24 mouse cellular contexts compared by ENCODE assay signal in the genomic region with DNA sequence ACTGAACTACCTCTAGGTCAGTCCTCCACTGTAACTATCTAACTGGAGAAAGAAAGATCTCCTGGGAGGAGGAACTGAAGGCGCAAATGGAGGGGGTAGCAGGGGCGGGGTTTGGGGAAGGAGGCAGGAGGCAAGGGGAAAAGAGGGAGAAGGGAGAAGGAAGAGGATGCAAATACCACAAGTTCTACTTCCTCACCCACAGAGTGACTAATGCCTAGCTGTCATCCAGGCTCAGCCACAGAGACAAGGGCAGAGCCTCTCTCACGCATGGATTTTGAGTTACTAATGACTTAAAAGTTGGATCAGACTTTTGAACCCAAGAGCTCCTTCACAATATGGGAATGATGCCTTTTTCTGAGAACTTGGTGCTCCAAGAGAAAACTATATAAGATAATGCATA. TPM values are rescaled to one million over a fixed set of nuclear protein-coding genes. Genes with fewer than 3 reads are reported as not detected.
DNase-seq lines count a peak whose midpoint lies in the region; ATAC-seq lines count a peak whose summit lies in the region.
"Had no signal": no experiment of that assay in that cellular context is flagged by ENCODE, and none has a peak within 500 bp of the region (broad histone marks: within the 10 kb centered on the region; RNA-seq: fewer than 3 reads in every experiment).

No protein-coding gene starts in this region.

- ATAC-seq in megakaryocyte, adult 5-6 weeks (ENCODE audit: poor library complexity, severe bottlenecking), result peak; percentile 89
- no peak for ATAC-seq in midbrain, embryonic 14.5 days (ENCODE audit: low FRiP score, low TSS enrichment)
- ATAC-seq in forebrain, embryonic 12.5 days (ENCODE audit: low FRiP score), result no peak
- ATAC-seq: forebrain, embryonic 16.5 days; hindbrain, embryonic 16.5 days; inflammation-experienced regulatory T-cells, adult 6 months; intestine, postnatal 0 days had no signal

- no peaks in the 10 kb centered on the region for H3K27me3 ChIP-seq in midbrain, embryonic 14.5 days (ENCODE audit: control insufficient read depth, insufficient read depth, low read length)
- no peaks in the 10 kb centered on the region for H3K27me3 ChIP-seq in forebrain, embryonic 12.5 days
- H3K27me3 ChIP-seq: embryonic facial prominence, embryonic 15.5 days; heart, embryonic 13.5 days; hindbrain, embryonic 12.5 days had no signal

- H3K27ac ChIP-seq in midbrain, embryonic 14.5 days (replicated peaks; ENCODE audit: low read depth, low read length), result no peak overlapping the region
- H3K27ac ChIP-seq in forebrain, embryonic 12.5 days, result no peak overlapping the region
- H3K27ac ChIP-seq: embryonic facial prominence, embryonic 15.5 days; forebrain, embryonic 10.5 days; heart, embryonic 13.5 days; hindbrain, embryonic 12.5 days had no signal

- H3K36me3 ChIP-seq in midbrain, embryonic 14.5 days (ENCODE audit: control insufficient read depth, insufficient read depth, low read length), result peaks cover 16% of the 10 kb centered on the region
- H3K36me3 ChIP-seq in forebrain, embryonic 12.5 days (replicated peaks), result peaks cover 25% of the 10 kb centered on the region
- H3K36me3 ChIP-seq: embryonic facial prominence, embryonic 15.5 days had no signal

- H3K4me2 ChIP-seq in midbrain, embryonic 14.5 days (ENCODE audit: low read length), result no peak overlapping the region
- no peak overlapping the region for H3K4me2 ChIP-seq in forebrain, embryonic 12.5 days
- H3K4me2 ChIP-seq: embryonic facial prominence, embryonic 15.5 days; heart, embryonic 13.5 days; hindbrain, embryonic 12.5 days had no signal

- H3K9ac ChIP-seq in midbrain, embryonic 14.5 days (replicated peaks; ENCODE audit: low read length), result no peak overlapping the region
- no peak overlapping the region for H3K9ac ChIP-seq in forebrain, embryonic 12.5 days
- H3K9ac ChIP-seq: embryonic facial prominence, embryonic 15.5 days; heart, embryonic 13.5 days; hindbrain, embryonic 12.5 days had no signal

- WGBS in midbrain, embryonic 14.5 days, result 49% methylated on average over 3 of the region's 3 CpGs
- WGBS in forebrain, embryonic 12.5 days, result 44% methylated on average over 3 of the region's 3 CpGs

- H3K9me3 ChIP-seq in midbrain, embryonic 14.5 days (ENCODE audit: control insufficient read depth, low read length), result no peaks in the 10 kb centered on the region
- H3K9me3 ChIP-seq in forebrain, embryonic 12.5 days, result no peaks in the 10 kb centered on the region
- H3K9me3 ChIP-seq: embryonic facial prominence, embryonic 15.5 days; forebrain, embryonic 10.5 days; heart, embryonic 13.5 days; hindbrain, embryonic 12.5 days had no signal

- H3K4me1 ChIP-seq in midbrain, embryonic 14.5 days (ENCODE audit: control insufficient read depth, insufficient read depth, low read length), result no peaks in the 10 kb centered on the region
- no peaks in the 10 kb centered on the region for H3K4me1 ChIP-seq in forebrain, embryonic 12.5 days
- H3K4me1 ChIP-seq: embryonic facial prominence, embryonic 15.5 days; heart, embryonic 13.5 days had no signal

- DNase-seq in 416B (ENCODE audit: low read depth), result peak; percentile 53
- peak; percentile 22 for DNase-seq in brain, adult 2 months (ENCODE audit: low read depth, low spot score)
- no peak for DNase-seq in embryo, embryonic 10 days (ENCODE audit: low spot score)
- DNase-seq in midbrain, embryonic 14.5 days, result no peak
- DNase-seq in cerebellum, postnatal 14 days, result no peak
- DNase-seq: adrenal gland, adult 8-10 months; adrenal gland, postnatal 36 days; cerebellum, adult 11-12 months; cerebellum, adult 9-10 months; cerebellum, postnatal 36 days; embryo, embryonic 11 days; gastrocnemius, postnatal 10 days; heart, postnatal 4 days had no signal

- no peak overlapping the region for H3K4me3 ChIP-seq in midbrain, embryonic 14.5 days (replicated peaks; ENCODE audit: low read depth, low read length)
- H3K4me3 ChIP-seq in forebrain, embryonic 12.5 days (replicated peaks), result no peak overlapping the region
- H3K4me3 ChIP-seq: embryonic facial prominence, embryonic 15.5 days; erythroblast, embryonic 14.5 days; forebrain, embryonic 10.5 days; heart, embryonic 13.5 days; hindbrain, embryonic 12.5 days had no signal

RNA-seq across cellular contexts. Expression of a gene that starts 40.1 kb away (rescaled TPM):
- total RNA-seq in megakaryocyte, adult 5-6 weeks (2015), result 1.1 and 1.6 TPM in 2 replicates
- total RNA-seq in megakaryocyte, adult 5-6 weeks (2017), result 0.16 and 1.2 TPM in 2 replicates
- 19.6 and 23.5 TPM in 2 replicates for polyA plus RNA-seq in midbrain, embryonic 14.5 days (2014; fragmentation: Nextera tagmentation; extraction: Ambion mirVana)
- polyA plus RNA-seq in forebrain, embryonic 12.5 days (2016; fragmentation: Nextera tagmentation; extraction: Ambion mirVana), result 25.4 and 25.6 TPM in 2 replicates
- polyA plus RNA-seq: erythroblast, embryonic 14.5 days had no signal

Comparison
In these comparisons a context has a peak if more than half of its experiments do, and no peak if none do; other contexts are left out.
1. DNase-seq: peak in 416B (single experiment) and brain, adult 2 months (single experiment); none in embryo, embryonic 10 days (single experiment), midbrain, embryonic 14.5 days (single experiment) and cerebellum, postnatal 14 days (0 of 2).